Mouse (Mus musculus) neural tube, embryonic 15.5 days (tissue): Measurements from ENCODE around the gene Tkt. TPM values are rescaled to one million over a fixed set of nuclear protein-coding genes. Genes with fewer than 3 reads are reported as not detected.

Source experiments
- ATAC-seq: fragments of 200-750 bp; cut with Nextera tagmentation; 2 replicates; pipeline ENCODE4 v1.8.0; 2017; ENCODE audit warnings: mild to moderate bottlenecking, moderate TSS enrichment, moderate library complexity; ENCODE audit not compliant: low FRiP score
- H3K27ac ChIP-seq: fragments of 300-500 bp; sonication (generic); replicated peaks from 2 replicates; pipeline ENCODE4 v1.5.1; 2015; ENCODE audit warnings: mild to moderate bottlenecking, inconsistent platforms
- H3K27me3 ChIP-seq: fragments of 300-500 bp; sonication (generic); replicated peaks from 2 replicates; pipeline ENCODE4 v1.6.1; 2015; ENCODE audit warnings: inconsistent platforms
- H3K36me3 ChIP-seq: fragments of 300-500 bp; sonication (generic); 2 replicates; pipeline ENCODE4 v1.6.1; 2015; ENCODE audit warnings: inconsistent platforms
- H3K4me1 ChIP-seq: fragments of 300-500 bp; sonication (generic); 2 replicates; pipeline ENCODE4 v1.6.1; 2015; ENCODE audit warnings: inconsistent platforms
- H3K4me2 ChIP-seq: fragments of 300-500 bp; sonication (generic); 2 replicates; pipeline ENCODE4 v1.6.1; 2015; ENCODE audit warnings: inconsistent platforms, mild to moderate bottlenecking, moderate library complexity
- H3K4me3 ChIP-seq: fragments of 300-500 bp; sonication (generic); replicated peaks from 2 replicates; pipeline ENCODE4 v1.5.1; 2015; ENCODE audit warnings: mild to moderate bottlenecking, inconsistent platforms
- H3K9ac ChIP-seq: fragments of 300-500 bp; sonication (generic); replicated peaks from 2 replicates; pipeline ENCODE4 v1.6.1; 2015; ENCODE audit warnings: mild to moderate bottlenecking, inconsistent platforms
- H3K9me3 ChIP-seq: fragments of 300-500 bp; sonication (generic); replicated peaks from 2 replicates; pipeline ENCODE4 v1.6.1; 2016; ENCODE audit warnings: inconsistent platforms
- WGBS: fragments of 180-500 bp; shearing (Covaris S2); methylation state at CpG from one replicate; pipeline ENCODE4 v1.1.7; 2015; ENCODE audit warnings: mixed read lengths; 5-methylcytosine and 5-hydroxymethylcytosine counted together
- polyA plus RNA-seq: library from polyadenylated mRNA; unstranded; fragments of >200 nt; fragmentation: Nextera tagmentation; extraction: Ambion mirVana; gene quantifications from 2 replicates; pipeline ENCODE4 v1.2.1, GENCODE M21; 2015

Gene Tkt
- polyA plus RNA-seq, 1 experiment from 2014 or later: 270 TPM

- Histone ChIP-seq H3K27me3 (no peaks in the 10 kb centered on the region), H3K27ac (no peak overlapping the region), H3K4me2 (no peak overlapping the region), H3K4me3 (no peak overlapping the region), H3K4me1 (peaks cover 15% of the 10 kb centered on the region), H3K9me3 (no peaks in the 10 kb centered on the region), H3K36me3 (peaks cover 34% of the 10 kb centered on the region), H3K9ac (no peak overlapping the region)
- WGBS: 93% methylated on average over 2 of the region's 2 CpGs
- no peak for ATAC-seq
Measured at GRCm38 (mm10) chr14:30556651-30557050, 8.5 kb downstream of the Tkt start.

GRCm38 (mm10) chr14:30557730-30558129, 9.6 kb downstream of the Tkt start:
- H3K9me3 ChIP-seq: no peaks in the 10 kb centered on the region
- 88% methylated on average over 9 of the region's 9 CpGs for WGBS
- no peak overlapping the region for H3K27ac ChIP-seq
- no peaks in the 10 kb centered on the region for H3K27me3 ChIP-seq
- H3K36me3 ChIP-seq: peaks cover 37% of the 10 kb centered on the region
- H3K4me2 ChIP-seq: no peak overlapping the region
- peaks cover 13% of the 10 kb centered on the region; the same call in 1 of the 2 replicates for H3K4me1 ChIP-seq
- no peak overlapping the region for H3K4me3 ChIP-seq
- ATAC-seq: no peak
- no peak overlapping the region for H3K9ac ChIP-seq

GRCm38 (mm10) chr14:30559321-30559850, 11.2 kb downstream of the Tkt start:
- Histone ChIP-seq H3K36me3 (peaks cover 44% of the 10 kb centered on the region), H3K4me1 (peaks cover 8% of the 10 kb centered on the region; the same call in 1 of the 2 replicates), H3K4me2 (no peak overlapping the region), H3K9ac (no peak overlapping the region), H3K4me3 (no peak overlapping the region), H3K27ac (no peak overlapping the region), H3K27me3 (no peaks in the 10 kb centered on the region), H3K9me3 (no peaks in the 10 kb centered on the region)
- ATAC-seq: no peak
- 88% methylated on average over 17 of the region's 17 CpGs for WGBS

GRCm38 (mm10) chr14:30560803-30561389, 12.7 kb downstream of the Tkt start:
- WGBS: 94% methylated on average over 13 of the region's 13 CpGs
- no peaks in the 10 kb centered on the region for H3K9me3 ChIP-seq
- no peak overlapping the region for H3K27ac ChIP-seq
- peaks cover 58% of the 10 kb centered on the region for H3K36me3 ChIP-seq
- ATAC-seq: no peak
- H3K27me3 ChIP-seq: no peaks in the 10 kb centered on the region
- no peak overlapping the region for H3K9ac ChIP-seq
- H3K4me2 ChIP-seq: no peak overlapping the region
- no peak overlapping the region for H3K4me3 ChIP-seq
- H3K4me1 ChIP-seq: peaks cover 8% of the 10 kb centered on the region; the same call in 1 of the 2 replicates

- peaks cover 65% of the 10 kb centered on the region for H3K36me3 ChIP-seq
- no peak for ATAC-seq
- H3K27ac ChIP-seq: 0 out of 2 replicates have a peak overlapping the region, but pooled peaks have one; percentile 2
- no peaks in the 10 kb centered on the region for H3K27me3 ChIP-seq
- WGBS: 59% methylated on average over 14 of the region's 14 CpGs
- peaks cover 8% of the 10 kb centered on the region; the same call in 1 of the 2 replicates for H3K4me1 ChIP-seq
- no peak overlapping the region for H3K9ac ChIP-seq
- H3K9me3 ChIP-seq: no peaks in the 10 kb centered on the region
- no peak overlapping the region for H3K4me3 ChIP-seq
- H3K4me2 ChIP-seq: no peak overlapping the region
Measured at GRCm38 (mm10) chr14:30561470-30562187, 13.5 kb downstream of the Tkt start.

GRCm38 (mm10) chr14:30562343-30562742, 14.2 kb downstream of the Tkt start:
- no peak for ATAC-seq
- no peaks in the 10 kb centered on the region for H3K27me3 ChIP-seq
- peaks cover 8% of the 10 kb centered on the region; the same call in 1 of the 2 replicates for H3K4me1 ChIP-seq
- peaks cover 72% of the 10 kb centered on the region for H3K36me3 ChIP-seq
- H3K27ac ChIP-seq: no peak overlapping the region
- no peak overlapping the region for H3K4me3 ChIP-seq
- no peak overlapping the region for H3K4me2 ChIP-seq
- no peak overlapping the region for H3K9ac ChIP-seq
- no peaks in the 10 kb centered on the region for H3K9me3 ChIP-seq

GRCm38 (mm10) chr14:30564451-30564850, 16.3 kb downstream of the Tkt start:
- ATAC-seq: no peak
- Histone ChIP-seq H3K27me3 (no peaks in the 10 kb centered on the region), H3K4me2 (no peak overlapping the region), H3K36me3 (peaks cover 81% of the 10 kb centered on the region), H3K4me1 (peaks cover 8% of the 10 kb centered on the region; the same call in 1 of the 2 replicates), H3K4me3 (no peak overlapping the region), H3K9me3 (no peaks in the 10 kb centered on the region), H3K27ac (no peak overlapping the region), H3K9ac (no peak overlapping the region)
- WGBS: 93% methylated on average over 2 of the region's 2 CpGs

GRCm38 (mm10) chr14:30566317-30566716, 18.2 kb downstream of the Tkt start:
- no peak overlapping the region for H3K27ac ChIP-seq
- peaks cover 3% of the 10 kb centered on the region; the same call in 1 of the 2 replicates for H3K4me1 ChIP-seq
- ATAC-seq: no peak
- H3K4me3 ChIP-seq: no peak overlapping the region
- H3K4me2 ChIP-seq: no peak overlapping the region
- H3K36me3 ChIP-seq: peaks cover 78% of the 10 kb centered on the region
- H3K9me3 ChIP-seq: no peaks in the 10 kb centered on the region
- 94% methylated on average over 6 of the region's 6 CpGs for WGBS
- no peaks in the 10 kb centered on the region for H3K27me3 ChIP-seq
- no peak overlapping the region for H3K9ac ChIP-seq

- H3K4me2 ChIP-seq: no peak overlapping the region
- H3K36me3 ChIP-seq: peaks cover 89% of the 10 kb centered on the region
- H3K27ac ChIP-seq: no peak overlapping the region
- no peaks in the 10 kb centered on the region for H3K9me3 ChIP-seq
- H3K9ac ChIP-seq: no peak overlapping the region
- no peaks in the 10 kb centered on the region for H3K4me1 ChIP-seq
- no peaks in the 10 kb centered on the region for H3K27me3 ChIP-seq
- ATAC-seq: no peak
- H3K4me3 ChIP-seq: no peak overlapping the region
- 90% methylated on average over 9 of the region's 9 CpGs for WGBS
Measured at GRCm38 (mm10) chr14:30568016-30568415, 19.9 kb downstream of the Tkt start.

- 90% methylated on average over 9 of the region's 9 CpGs for WGBS
- H3K27me3 ChIP-seq: no peaks in the 10 kb centered on the region
Measured at GRCm38 (mm10) chr14:30570303-30570702, 22.1 kb downstream of the Tkt start.

GRCm38 (mm10) chr14:30572253-30572652, 24.1 kb downstream of the Tkt start:
- Histone ChIP-seq H3K27me3 (no peaks in the 10 kb centered on the region), H3K4me3 (no peak overlapping the region), H3K9ac (no peak overlapping the region), H3K36me3 (peaks cover 77% of the 10 kb centered on the region), H3K4me2 (no peak overlapping the region), H3K4me1 (no peaks in the 10 kb centered on the region), H3K27ac (no peak overlapping the region), H3K9me3 (no peaks in the 10 kb centered on the region)
- WGBS: 90% methylated on average over 10 of the region's 10 CpGs
- no peak for ATAC-seq

More at GRCm38 (mm10) chr14:30570303-30570702, 22.1 kb downstream of the Tkt start:
- Histone ChIP-seq H3K4me2 (no peak overlapping the region), H3K4me3 (no peak overlapping the region), H3K4me1 (no peaks in the 10 kb centered on the region), H3K36me3 (peaks cover 88% of the 10 kb centered on the region), H3K9ac (no peak overlapping the region), H3K9me3 (no peaks in the 10 kb centered on the region), H3K27ac (no peak overlapping the region)
- ATAC-seq: no peak

- Histone ChIP-seq H3K4me2 (no peak overlapping the region), H3K9ac (no peak overlapping the region), H3K4me3 (no peak overlapping the region), H3K4me1 (no peaks in the 10 kb centered on the region), H3K27me3 (no peaks in the 10 kb centered on the region), H3K9me3 (no peaks in the 10 kb centered on the region), H3K36me3 (peaks cover 67% of the 10 kb centered on the region), H3K27ac (no peak overlapping the region)
- 65% methylated on average over 8 of the region's 8 CpGs for WGBS
- no peak for ATAC-seq
Measured at GRCm38 (mm10) chr14:30573235-30573634, 25.1 kb downstream of the Tkt start.
